Mouse (Mus musculus) Patski (cell line): ENCODE results near the gene Slc4a3. TPM values are rescaled to one million over a fixed set of nuclear protein-coding genes. Genes with fewer than 3 reads are reported as not detected.

ENCODE experiments used
- ATAC-seq: fragments of 100-300 bp; one replicate; pipeline ENCODE4 v1.8.0; 2021
- CTCF ChIA-PET: fragments of 350-600 bp; sonication (Branson Sonifier 250); formaldehyde crosslinking; loops from one replicate; lab custom pipeline; 2022; ENCODE audit warnings: inconsistent platforms; lab: Charles Lee
- POLR2A ChIA-PET: fragments of 350-600 bp; sonication (Branson Sonifier 250); formaldehyde crosslinking; loops from one replicate; lab custom pipeline; 2022; ENCODE audit warnings: antibody characterized with exemption, inconsistent platforms; lab: Charles Lee
- DNase-seq: peaks from one replicate; pipeline ENCODE4 v3.0.0-alpha.2; 2011; ENCODE audit warnings: low read depth, low spot score
- H3K27me3 ChIP-seq: fragments of 371-371 bp; one replicate; pipeline ENCODE4 v1.5.1; 2021
- CTCF ChIP-seq: fragments of 100-300 bp; IDR thresholded peaks from one replicate; pipeline ENCODE4 v1.5.1; 2021
- in situ Hi-C: fragments of 300-500 bp; cut with MboI; formaldehyde crosslinking; loops from 3 replicates; pipeline ENCODE4 v1.11.1; 2018; ENCODE audit warnings: low pct_unique_long_range_greater_than_20kb, mixed read lengths
- polyA plus RNA-seq: library from polyadenylated mRNA; unstranded; gene quantifications from one replicate; pipeline ENCODE4 v1.2.3, GENCODE M21; 2021

Gene Slc4a3
- polyA plus RNA-seq, 1 experiment from 2014 or later, result 60.2 TPM

GRCm38 (mm10) chr1:75559212-75559925, 13.3 kb downstream of the Slc4a3 start:
- peak; percentile 77 for DNase-seq
- in situ Hi-C loops, result loop anchor here (5.0 to 10.0 kb wide), 2 partner anchors 82 to 215 kb away; partner anchors contain the start of genes Chpf and Tmem198
- POLR2A ChIA-PET, result interaction anchor here (0.7 to 1.2 kb wide), 7 partner anchors 12 to 84 kb away, joined by 3 to 5 read pairs (median 4); partner anchors contain the start of gene Slc4a3
- TF ChIP-seq CTCF, result no peak
- ATAC-seq, result peak; percentile 90
- H3K27me3 ChIP-seq, result no peaks in the 10 kb centered on the region
- CTCF ChIA-PET, result interaction anchor here (0.9 to 4.2 kb wide), 17 partner anchors 8 to 125 kb away, joined by 3 to 32 read pairs (median 4); partner anchors contain the start of genes Chpf, Obsl1 and Tmem198

- CTCF ChIA-PET, result interaction anchor here (1.2 to 4.2 kb wide), 12 partner anchors 9 to 93 kb away, joined by 3 to 32 read pairs (median 4); partner anchors contain the start of genes Chpf, Obsl1 and Tmem198
- no peak for TF ChIP-seq CTCF
- DNase-seq, result no peak
These were observed 14.3 kb downstream of the Slc4a3 start for GRCm38 (mm10) chr1:75560206-75560913.

GRCm38 (mm10) chr1:75561221-75561897, 15.3 kb downstream of the Slc4a3 start:
- DNase-seq (no peak), ATAC-seq (no peak)
- ChIA-PET POLR2A (interaction anchor here (0.6 kb wide), 1 partner anchor 517 kb away, joined by 3 read pairs; no protein-coding TSS in a partner anchor), CTCF (interaction anchor here (4.2 kb wide), 1 partner anchor 84 kb away, joined by 32 read pairs; the partner anchor contains the start of genes Chpf and Tmem198)
- no peak for TF ChIP-seq CTCF
- no peaks in the 10 kb centered on the region for H3K27me3 ChIP-seq
- in situ Hi-C loops, result no loop called here

More at GRCm38 (mm10) chr1:75560206-75560913, 14.3 kb downstream of the Slc4a3 start:
- in situ Hi-C loops, result no loop called here
- POLR2A ChIA-PET, result interaction anchor here (0.6 to 1.1 kb wide), 6 partner anchors 15 to 516 kb away, joined by 3 to 5 read pairs (median 4); partner anchors contain the start of genes Chpf, Slc4a3 and Tmem198
- no peaks in the 10 kb centered on the region for H3K27me3 ChIP-seq
- ATAC-seq, result no peak

- peaks cover 3% of the 10 kb centered on the region for H3K27me3 ChIP-seq
- ATAC-seq, result no peak
- in situ Hi-C loops, result no loop called here
- ChIA-PET POLR2A (no interaction called here), CTCF (no interaction called here)
- TF ChIP-seq CTCF, result no peak
- DNase-seq, result no peak
These were observed 15.8 kb downstream of the Slc4a3 start for GRCm38 (mm10) chr1:75561898-75562238.

- peaks cover 7% of the 10 kb centered on the region for H3K27me3 ChIP-seq
- ATAC-seq, result no peak
- CTCF ChIA-PET, result interaction anchor here (1.5 to 1.7 kb wide), 2 partner anchors 9 to 87 kb away, joined by 4 read pairs; no protein-coding TSS in a partner anchor
- in situ Hi-C loops, result no loop called here
- no peak for TF ChIP-seq CTCF
- POLR2A ChIA-PET, result interaction anchor here (1.0 to 1.6 kb wide), 3 partner anchors 12 to 77 kb away, joined by 3 to 7 read pairs (median 4); partner anchors contain the start of gene Slc4a3
- no peak for DNase-seq
These were observed 18.0 kb downstream of the Slc4a3 start for GRCm38 (mm10) chr1:75564102-75564501.

GRCm38 (mm10) chr1:75564916-75565315, 18.9 kb downstream of the Slc4a3 start:
- ChIA-PET POLR2A (interaction anchor here (1.0 kb wide), 1 partner anchor 19 kb away, joined by 3 read pairs; the partner anchor contains the start of gene Slc4a3), CTCF (no interaction called here)
- in situ Hi-C loops, result no loop called here

GRCm38 (mm10) chr1:75565616-75566015, 19.6 kb downstream of the Slc4a3 start:
- no peak for TF ChIP-seq CTCF
- H3K27me3 ChIP-seq, result peaks cover 13% of the 10 kb centered on the region
- in situ Hi-C loops, result no loop called here
- ChIA-PET POLR2A (no interaction called here), CTCF (no interaction called here)
- ATAC-seq (no peak), DNase-seq (no peak)

More at GRCm38 (mm10) chr1:75564916-75565315, 18.9 kb downstream of the Slc4a3 start:
- DNase-seq (no peak), ATAC-seq (no peak)
- TF ChIP-seq CTCF, result no peak
- H3K27me3 ChIP-seq, result peaks cover 7% of the 10 kb centered on the region

- POLR2A ChIA-PET, result no interaction called here
- in situ Hi-C loops, result no loop called here
- CTCF ChIA-PET, result interaction anchor here (1.3 to 1.8 kb wide), 3 partner anchors 7 to 146 kb away, joined by 3 to 6 read pairs (median 3); no protein-coding TSS in a partner anchor
- TF ChIP-seq CTCF, result no peak
- H3K27me3 ChIP-seq, result peaks cover 35% of the 10 kb centered on the region
- no peak for ATAC-seq
- DNase-seq, result no peak
These were observed 24.3 kb downstream of the Slc4a3 start for GRCm38 (mm10) chr1:75570403-75570802.

- CTCF ChIA-PET, result interaction anchor here (1.1 to 4.1 kb wide), 3 partner anchors 9 to 96 kb away, joined by 4 to 13 read pairs (median 5); no protein-coding TSS in a partner anchor
- peaks cover 28% of the 10 kb centered on the region for H3K27me3 ChIP-seq
- POLR2A ChIA-PET, result interaction anchor here (1.4 kb wide), 1 partner anchor 77 kb away, joined by 3 read pairs; no protein-coding TSS in a partner anchor
- no peak for ATAC-seq
- no peak for TF ChIP-seq CTCF
- DNase-seq, result no peak
- in situ Hi-C loops, result no loop called here
These were observed 26.7 kb downstream of the Slc4a3 start for GRCm38 (mm10) chr1:75572776-75573175.
